ENCODE assay signal across 24 mouse cellular contexts in genomic region chr4:134538997-134539580, GRCm38 (mm10). TPM values are rescaled to one million over a fixed set of nuclear protein-coding genes. Genes with fewer than 3 reads are reported as not detected.
DNase-seq lines count a peak whose midpoint lies in the region; ATAC-seq and TF ChIP-seq lines count a peak whose summit lies in the region.
"Had no signal": no experiment of that assay in that cellular context is flagged by ENCODE, and none has a peak within 500 bp of the region (broad histone marks: within the 10 kb centered on the region; RNA-seq: fewer than 3 reads in every experiment).

No protein-coding gene starts in this region.

- no peak for TF ChIP-seq CTCF in brain, embryonic 14.5 days (IDR thresholded peaks at IDR 0.05; ENCODE audit: borderline replicate concordance, extremely low read depth, insufficient read depth, insufficient read length)

- no peak for TF ChIP-seq POLR2A in brain, embryonic 14.5 days (IDR thresholded peaks at IDR 0.05; ENCODE audit: borderline replicate concordance, extremely low read depth, insufficient read depth, insufficient read length, poor library complexity, severe bottlenecking)

- no peak overlapping the region for H3K4me3 ChIP-seq in forebrain, embryonic 14.5 days (ENCODE audit: low read depth, low read length)
- H3K4me3 ChIP-seq in forebrain, embryonic 10.5 days = no peak overlapping the region
- no peak overlapping the region for H3K4me3 ChIP-seq in midbrain, embryonic 15.5 days
- no peak overlapping the region for H3K4me3 ChIP-seq in midbrain, embryonic 10.5 days
- H3K4me3 ChIP-seq: heart, embryonic 12.5 days; hindbrain, embryonic 10.5 days; left cerebral cortex, adult 2 months; limb, embryonic 15.5 days; megakaryocyte, embryonic 14.5 days had no signal

- H3K9ac ChIP-seq in forebrain, embryonic 14.5 days (ENCODE audit: low read length) = no peak overlapping the region
- H3K9ac ChIP-seq in midbrain, embryonic 15.5 days = no peak overlapping the region
- H3K9ac ChIP-seq: heart, embryonic 12.5 days; limb, embryonic 15.5 days; liver, embryonic 14.5 days; lung, embryonic 14.5 days had no signal

- H3K36me3 ChIP-seq in forebrain, embryonic 14.5 days (ENCODE audit: control insufficient read depth, insufficient read depth, low read length) = peaks cover 52% of the 10 kb centered on the region
- H3K36me3 ChIP-seq in forebrain, embryonic 10.5 days (replicated peaks) = peaks cover 64% of the 10 kb centered on the region
- H3K36me3 ChIP-seq in midbrain, embryonic 15.5 days (replicated peaks) = peaks cover 7% of the 10 kb centered on the region; the same call in 1 of the 2 replicates
- H3K36me3 ChIP-seq in midbrain, embryonic 10.5 days = peaks cover 59% of the 10 kb centered on the region

- H3K4me2 ChIP-seq in forebrain, embryonic 14.5 days (ENCODE audit: low read length) = no peak overlapping the region
- H3K4me2 ChIP-seq in midbrain, embryonic 15.5 days = no peak overlapping the region
- H3K4me2 ChIP-seq: heart, embryonic 12.5 days; limb, embryonic 15.5 days; lung, embryonic 14.5 days had no signal

- DNase-seq in cerebellum, adult 9-10 months = peak; percentile 48
- DNase-seq in forebrain, embryonic 14.5 days (ENCODE audit: low spot score) = peak; percentile 43
- DNase-seq in forebrain, embryonic 10.5 days (ENCODE audit: extremely low spot score, low spot score) = no peak
- DNase-seq in midbrain, embryonic 10.5 days (ENCODE audit: low spot score) = no peak
- peak; percentile 46 for DNase-seq in brain, embryonic 14.5 days (ENCODE audit: low read depth)
- DNase-seq: adrenal gland, postnatal 36 days; gastrocnemius, postnatal 10 days; heart, postnatal 10 days; kidney, adult 18-20 months; kidney, postnatal 4 days; lung, embryonic 14.5 days; lung, postnatal 36 days; right cerebral cortex, postnatal 4 days; thymus, postnatal 14 days had no signal

- H3K27me3 ChIP-seq in forebrain, embryonic 14.5 days (replicated peaks; ENCODE audit: control insufficient read depth, insufficient read depth, low read length) = no peaks in the 10 kb centered on the region
- no peaks in the 10 kb centered on the region for H3K27me3 ChIP-seq in forebrain, embryonic 10.5 days (ENCODE audit: poor library complexity, severe bottlenecking)
- no peaks in the 10 kb centered on the region for H3K27me3 ChIP-seq in midbrain, embryonic 15.5 days (replicated peaks)
- no peaks in the 10 kb centered on the region for H3K27me3 ChIP-seq in midbrain, embryonic 10.5 days (ENCODE audit: low read depth, poor library complexity, severe bottlenecking)
- H3K27me3 ChIP-seq: heart, embryonic 12.5 days; limb, embryonic 15.5 days had no signal

- WGBS in forebrain, embryonic 14.5 days = 70% methylated on average over 10 of the region's 10 CpGs
- 96% methylated on average over 10 of the region's 10 CpGs for WGBS in forebrain, embryonic 10.5 days
- WGBS in midbrain, embryonic 15.5 days = 77% methylated on average over 10 of the region's 10 CpGs
- WGBS in midbrain, embryonic 10.5 days = 92% methylated on average over 10 of the region's 10 CpGs

- H3K4me1 ChIP-seq in forebrain, embryonic 14.5 days (ENCODE audit: control insufficient read depth, insufficient read depth, low read length) = peaks cover 7% of the 10 kb centered on the region
- peaks cover 16% of the 10 kb centered on the region for H3K4me1 ChIP-seq in forebrain, embryonic 10.5 days
- H3K4me1 ChIP-seq in midbrain, embryonic 15.5 days = peaks cover 11% of the 10 kb centered on the region
- peaks cover 14% of the 10 kb centered on the region for H3K4me1 ChIP-seq in midbrain, embryonic 10.5 days

- no peaks in the 10 kb centered on the region for H3K9me3 ChIP-seq in forebrain, embryonic 14.5 days (replicated peaks; ENCODE audit: control insufficient read depth, low read length)
- no peaks in the 10 kb centered on the region for H3K9me3 ChIP-seq in forebrain, embryonic 10.5 days
- no peaks in the 10 kb centered on the region for H3K9me3 ChIP-seq in midbrain, embryonic 15.5 days
- no peaks in the 10 kb centered on the region for H3K9me3 ChIP-seq in midbrain, embryonic 10.5 days (replicated peaks)
- H3K9me3 ChIP-seq: heart, embryonic 12.5 days; hindbrain, embryonic 10.5 days; limb, embryonic 15.5 days; megakaryocyte, embryonic 14.5 days had no signal

- no peak for ATAC-seq in cerebellum, adult (ENCODE audit: insufficient number of reproducible peaks, low FRiP score, low TSS enrichment)
- ATAC-seq in forebrain, embryonic 14.5 days = no peak
- ATAC-seq in midbrain, embryonic 15.5 days (replicated peaks) = no peak
- ATAC-seq: CD4-positive, CD25-positive, alpha-beta regulatory T cell, adult 4 months; inflammation-experienced regulatory T-cells, adult 6 months had no signal

- 0 out of 2 replicates have a peak overlapping the region, but pooled peaks have one; percentile 9 for H3K27ac ChIP-seq in forebrain, embryonic 14.5 days (ENCODE audit: low read depth, low read length)
- no peak overlapping the region for H3K27ac ChIP-seq in forebrain, embryonic 10.5 days
- 0 out of 2 replicates have a peak overlapping the region, but pooled peaks have one; percentile 3 for H3K27ac ChIP-seq in midbrain, embryonic 15.5 days
- H3K27ac ChIP-seq in midbrain, embryonic 10.5 days (replicated peaks) = no peak overlapping the region
- H3K27ac ChIP-seq: hindbrain, embryonic 10.5 days; left cerebral cortex, adult 2 months; limb, embryonic 15.5 days; liver, embryonic 14.5 days had no signal

RNA-seq across cellular contexts. Expression of gene Mtfr1l, which starts 3.9 kb away (rescaled TPM):
- polyA plus RNA-seq in forebrain, embryonic 14.5 days (2014; fragmentation: Nextera tagmentation; extraction: Ambion mirVana) = 177 and 185 TPM in 2 replicates
- polyA plus RNA-seq in forebrain, embryonic 10.5 days (2016; fragmentation: Nextera tagmentation; extraction: Ambion mirVana) = 113 and 115 TPM in 2 replicates
- polyA plus RNA-seq in midbrain, embryonic 15.5 days (2015; fragmentation: Nextera tagmentation; extraction: Ambion mirVana) = 164 and 173 TPM in 2 replicates
- 120 and 127 TPM in 2 replicates for polyA plus RNA-seq in midbrain, embryonic 10.5 days (2016; fragmentation: Nextera tagmentation; extraction: Ambion mirVana)
- polyA plus RNA-seq in brain, embryonic 14.5 days (2012; rRNA removed) = 152 and 168 TPM in 2 replicates

RNA-seq across cellular contexts. Expression of gene Selenon, which starts 12.9 kb away (rescaled TPM):
- 10.2 and 12.4 TPM in 2 replicates for polyA plus RNA-seq in forebrain, embryonic 14.5 days (2014; fragmentation: Nextera tagmentation; extraction: Ambion mirVana)
- polyA plus RNA-seq in forebrain, embryonic 10.5 days (2016; fragmentation: Nextera tagmentation; extraction: Ambion mirVana) = 8.3 and 9.3 TPM in 2 replicates
- polyA plus RNA-seq in midbrain, embryonic 15.5 days (2015; fragmentation: Nextera tagmentation; extraction: Ambion mirVana) = 28.3 and 35.6 TPM in 2 replicates
- 8.4 and 8.6 TPM in 2 replicates for polyA plus RNA-seq in midbrain, embryonic 10.5 days (2016; fragmentation: Nextera tagmentation; extraction: Ambion mirVana)
- 46.3 and 55.6 TPM in 2 replicates for polyA plus RNA-seq in brain, embryonic 14.5 days (2012; rRNA removed)

RNA-seq across cellular contexts. Expression of gene Aunip, which starts 28.3 kb away (rescaled TPM):
- 2.2 and 3.3 TPM in 2 replicates for polyA plus RNA-seq in forebrain, embryonic 14.5 days (2014; fragmentation: Nextera tagmentation; extraction: Ambion mirVana)
- 30.3 and 32.8 TPM in 2 replicates for polyA plus RNA-seq in forebrain, embryonic 10.5 days (2016; fragmentation: Nextera tagmentation; extraction: Ambion mirVana)
- 1.3 and 1.9 TPM in 2 replicates for polyA plus RNA-seq in midbrain, embryonic 15.5 days (2015; fragmentation: Nextera tagmentation; extraction: Ambion mirVana)
- 25.5 and 28.6 TPM in 2 replicates for polyA plus RNA-seq in midbrain, embryonic 10.5 days (2016; fragmentation: Nextera tagmentation; extraction: Ambion mirVana)
- 2.8 and 3.9 TPM in 2 replicates for polyA plus RNA-seq in brain, embryonic 14.5 days (2012; rRNA removed)

RNA-seq across cellular contexts. Expression of gene Paqr7, which starts 42.6 kb away (rescaled TPM):
- polyA plus RNA-seq in forebrain, embryonic 14.5 days (2014; fragmentation: Nextera tagmentation; extraction: Ambion mirVana) = 4.3 and 6.0 TPM in 2 replicates
- 2.7 and 3.1 TPM in 2 replicates for polyA plus RNA-seq in forebrain, embryonic 10.5 days (2016; fragmentation: Nextera tagmentation; extraction: Ambion mirVana)
- 22.6 and 24.7 TPM in 2 replicates for polyA plus RNA-seq in midbrain, embryonic 15.5 days (2015; fragmentation: Nextera tagmentation; extraction: Ambion mirVana)
- polyA plus RNA-seq in midbrain, embryonic 10.5 days (2016; fragmentation: Nextera tagmentation; extraction: Ambion mirVana) = 3.5 and 3.6 TPM in 2 replicates
- polyA plus RNA-seq in brain, embryonic 14.5 days (2012; rRNA removed) = 19.6 and 21.3 TPM in 2 replicates

Comparison
In these comparisons a context has a peak if more than half of its experiments do, and no peak if none do; other contexts are left out.
1. DNase-seq: peak in cerebellum, adult 9-10 months (single experiment), forebrain, embryonic 14.5 days (single experiment) and brain, embryonic 14.5 days (single experiment); none in forebrain, embryonic 10.5 days (single experiment) and midbrain, embryonic 10.5 days (single experiment).
2. H3K27ac ChIP-seq: peak in forebrain, embryonic 14.5 days (single experiment) and midbrain, embryonic 15.5 days (single experiment); none in forebrain, embryonic 10.5 days (single experiment) and midbrain, embryonic 10.5 days (single experiment).